Mouse (Mus musculus) heart, postnatal 36 days (tissue): ENCODE measurements around the gene Cdc42bpa. TPM values are rescaled to one million over a fixed set of nuclear protein-coding genes. Genes with fewer than 3 reads are reported as not detected.

Source experiments
- DNase-seq, 2 experiments: peaks; one replicate each; pipeline ENCODE4 v3.0.0; 2021 to 2022
- intact Hi-C: fragments of 180-260 bp; cut with DNase I; formaldehyde crosslinking; loops from one replicate; pipeline ENCODE4 v1.15.1; 2025
- total RNA-seq, 2 experiments: library from RNA; stranded (reverse); gene quantifications; 2 replicates each; pipeline ENCODE4 v1.2.3; 2021

Gene Cdc42bpa
- total RNA-seq, 2 experiments from 2014 or later = 41.1 to 43.4 TPM

- no peak for DNase-seq
- intact Hi-C loops = no loop called here
Observed at GRCm38 (mm10) chr1:180158648-180159047, 198.4 kb downstream of the Cdc42bpa start.

- intact Hi-C loops = no loop called here
- DNase-seq = no peak
Observed at GRCm38 (mm10) chr1:180160545-180160944, 200.3 kb downstream of the Cdc42bpa start.

- intact Hi-C loops = no loop called here
- DNase-seq = no peak
Observed at GRCm38 (mm10) chr1:180161160-180161559, 200.9 kb downstream of the Cdc42bpa start.

- intact Hi-C loops = no loop called here
- DNase-seq = no peak
Observed at GRCm38 (mm10) chr1:180161566-180162355, 201.5 kb downstream of the Cdc42bpa start.

GRCm38 (mm10) chr1:180162986-180163385, 202.7 kb downstream of the Cdc42bpa start:
- no peak for DNase-seq
- intact Hi-C loops = no loop called here

- intact Hi-C loops = no loop called here
- DNase-seq = no peak
Observed at GRCm38 (mm10) chr1:180166533-180166932, 206.3 kb downstream of the Cdc42bpa start.

GRCm38 (mm10) chr1:180168294-180168693, 208.0 kb downstream of the Cdc42bpa start:
- intact Hi-C loops = no loop called here
- peak in 1 of 2 experiments; percentile 23 for DNase-seq

GRCm38 (mm10) chr1:180169161-180169560, 208.9 kb downstream of the Cdc42bpa start:
- intact Hi-C loops = no loop called here
- DNase-seq = peak in 1 of 2 experiments; percentile 4

GRCm38 (mm10) chr1:180170071-180170470, 209.8 kb downstream of the Cdc42bpa start:
- no peak for DNase-seq
- intact Hi-C loops = loop anchor here (10.0 kb wide), 1 partner anchor 385 kb away; no protein-coding TSS in a partner anchor

GRCm38 (mm10) chr1:180171883-180172282, 211.6 kb downstream of the Cdc42bpa start:
- intact Hi-C loops = loop anchor here (10.0 kb wide), 1 partner anchor 383 kb away; no protein-coding TSS in a partner anchor
- peak in 1 of 2 experiments; percentile 39 for DNase-seq

GRCm38 (mm10) chr1:180172600-180172999, 212.3 kb downstream of the Cdc42bpa start:
- DNase-seq = no peak
- intact Hi-C loops = loop anchor here (10.0 kb wide), 1 partner anchor 382 kb away; no protein-coding TSS in a partner anchor

- intact Hi-C loops = loop anchor here (10.0 kb wide), 1 partner anchor 382 kb away; no protein-coding TSS in a partner anchor
- DNase-seq = no peak
Observed at GRCm38 (mm10) chr1:180173017-180173416, 212.7 kb downstream of the Cdc42bpa start.

- intact Hi-C loops = loop anchor here (1.0 to 10.0 kb wide), 3 partner anchors 41 to 380 kb away; partner anchors contain the start of gene Stum
- DNase-seq = no peak
Observed at GRCm38 (mm10) chr1:180174718-180175117, 214.4 kb downstream of the Cdc42bpa start.

GRCm38 (mm10) chr1:180175167-180175566, 214.9 kb downstream of the Cdc42bpa start:
- intact Hi-C loops = loop anchor here (1.0 to 10.0 kb wide), 3 partner anchors 40 to 380 kb away; partner anchors contain the start of gene Stum
- DNase-seq = no peak

- DNase-seq = no peak
- intact Hi-C loops = loop anchor here (1.0 to 10.0 kb wide), 3 partner anchors 40 to 379 kb away; partner anchors contain the start of gene Stum
Observed at GRCm38 (mm10) chr1:180175635-180176034, 215.4 kb downstream of the Cdc42bpa start.

- intact Hi-C loops = loop anchor here (5.0 to 10.0 kb wide), 2 partner anchors 306 to 378 kb away; partner anchors contain the start of gene Stum
- DNase-seq = no peak
Observed at GRCm38 (mm10) chr1:180176784-180177183, 216.5 kb downstream of the Cdc42bpa start.

GRCm38 (mm10) chr1:180178340-180178739, 218.1 kb downstream of the Cdc42bpa start:
- intact Hi-C loops = loop anchor here (5.0 to 10.0 kb wide), 2 partner anchors 304 to 376 kb away; partner anchors contain the start of gene Stum
- no peak for DNase-seq

- intact Hi-C loops = loop anchor here (5.0 to 10.0 kb wide), 2 partner anchors 303 to 376 kb away; partner anchors contain the start of gene Stum
- no peak for DNase-seq
Observed at GRCm38 (mm10) chr1:180179100-180179499, 218.8 kb downstream of the Cdc42bpa start.

- intact Hi-C loops = loop anchor here (5.0 to 10.0 kb wide), 2 partner anchors 302 to 375 kb away; partner anchors contain the start of gene Stum
- DNase-seq = no peak
Observed at GRCm38 (mm10) chr1:180179840-180180239, 219.6 kb downstream of the Cdc42bpa start.

- no peak for DNase-seq
- intact Hi-C loops = no loop called here
Observed at GRCm38 (mm10) chr1:180181304-180181965, 221.2 kb downstream of the Cdc42bpa start.

GRCm38 (mm10) chr1:180181966-180182319, 221.7 kb downstream of the Cdc42bpa start:
- intact Hi-C loops = no loop called here

More at GRCm38 (mm10) chr1:180181966-180182319, 221.7 kb downstream of the Cdc42bpa start:
- no peak for DNase-seq
